8 mouse cellular contexts compared by ENCODE assay signal in genomic region chr16:85173373-85174081, GRCm38 (mm10). TPM values are rescaled to one million over a fixed set of nuclear protein-coding genes. Genes with fewer than 3 reads are reported as not detected.
DNase-seq lines count a peak whose midpoint lies in the region; ATAC-seq lines count a peak whose summit lies in the region.

TSS of gene App (minus strand) at chr16:85173766.

- H3K27me3 ChIP-seq in hindbrain, embryonic 11.5 days (ENCODE audit: control insufficient read depth, insufficient read depth, low read length) = no peaks in the 10 kb centered on the region

- peak; percentile 87 for ATAC-seq in hindbrain, embryonic 11.5 days (ENCODE audit: low FRiP score)

- no peaks in the 10 kb centered on the region; the same call in 1 of the 2 replicates for H3K4me1 ChIP-seq in hindbrain, embryonic 11.5 days (replicated peaks; ENCODE audit: control insufficient read depth, insufficient read depth, low read length)

- peak within 1 kb of the TSS; percentile 94 for H3K9ac ChIP-seq in hindbrain, embryonic 11.5 days (ENCODE audit: low read depth, low read length)

- H3K27ac ChIP-seq in hindbrain, embryonic 11.5 days (ENCODE audit: low read depth, low read length) = peak within 1 kb of the TSS; percentile 89

- H3K9me3 ChIP-seq in hindbrain, embryonic 11.5 days (ENCODE audit: control insufficient read depth, low read length) = no peaks in the 10 kb centered on the region

- peak within 1 kb of the TSS; percentile 96 for H3K4me3 ChIP-seq in hindbrain, embryonic 11.5 days (ENCODE audit: low read depth, low read length)

- peak within 1 kb of the TSS; percentile 47 for H3K4me2 ChIP-seq in hindbrain, embryonic 11.5 days (replicated peaks; ENCODE audit: low read depth, low read length)

- under 1% methylated on average over 78 of the region's 78 CpGs for WGBS in hindbrain, embryonic 11.5 days

- H3K36me3 ChIP-seq in hindbrain, embryonic 11.5 days (ENCODE audit: control insufficient read depth, insufficient read depth, low read length) = no peaks in the 10 kb centered on the region

- peak; percentile 91 for DNase-seq in NIH3T3 (ENCODE audit: low read depth)
- peak; percentile 92 for DNase-seq in cerebellum, adult 9-11 months
- DNase-seq in frontal cortex, postnatal 10 days (ENCODE audit: low spot score in 2 of 2) = peak; percentile 77 to 92
- peak; percentile 93 for DNase-seq in hindbrain, embryonic 11.5 days (ENCODE audit: low spot score)
- DNase-seq in layer of hippocampus, postnatal 25 days (ENCODE audit: extremely low spot score in 1 of 2, low spot score in 1 of 2) = peak; percentile 93 to 95
- peak; percentile 95 for DNase-seq in lung, postnatal 14 days
- peak; percentile 40 for DNase-seq in retina, adult 2 months (ENCODE audit: low read depth, low spot score)
- DNase-seq in thymus, postnatal 25 days = peak; percentile 79

RNA-seq across cellular contexts. Expression of gene App, which starts in this region (rescaled TPM):
- polyA plus RNA-seq in hindbrain, embryonic 11.5 days (2014; fragmentation: Nextera tagmentation; extraction: Ambion mirVana) = 184 and 203 TPM in 2 replicates
- 1,000 to 10,000 TPM; 1,211 to 1,267 TPM for total RNA-seq in layer of hippocampus, postnatal 25 days (2021)

Comparison
In these comparisons a context has a peak if more than half of its experiments do, and no peak if none do; other contexts are left out.
1. Peak in every context shown above with its lines: DNase-seq, ATAC-seq, H3K4me3 ChIP-seq and H3K27ac ChIP-seq.
2. DNase-seq: peak in every context shown above with its lines; median percentile 95 in lung, postnatal 14 days; 94 in layer of hippocampus, postnatal 25 days; 93 in hindbrain, embryonic 11.5 days; 92 in cerebellum, adult 9-11 months; 91 in NIH3T3; 84 in frontal cortex, postnatal 10 days; 79 in thymus, postnatal 25 days; 40 in retina, adult 2 months.